Mouse (Mus musculus) cerebellum, adult 2 months (tissue): Measurements from ENCODE around the gene Rhbdf2.

Experiments used
- CTCF ChIP-seq: fragments of 200-500 bp; IDR thresholded peaks from 2 replicates; pipeline ENCODE4 v1.5.1; 2011; ENCODE audit warnings: low read depth, mild to moderate bottlenecking, control low read depth, low read length, moderate library complexity, borderline replicate concordance; ENCODE audit not compliant: insufficient read depth
- POLR2A ChIP-seq: fragments of 200-500 bp; IDR thresholded peaks from 2 replicates; pipeline ENCODE4 v1.6.1; 2011; ENCODE audit warnings: low read length, control low read depth, borderline replicate concordance; ENCODE audit not compliant: insufficient read depth

DNA sequence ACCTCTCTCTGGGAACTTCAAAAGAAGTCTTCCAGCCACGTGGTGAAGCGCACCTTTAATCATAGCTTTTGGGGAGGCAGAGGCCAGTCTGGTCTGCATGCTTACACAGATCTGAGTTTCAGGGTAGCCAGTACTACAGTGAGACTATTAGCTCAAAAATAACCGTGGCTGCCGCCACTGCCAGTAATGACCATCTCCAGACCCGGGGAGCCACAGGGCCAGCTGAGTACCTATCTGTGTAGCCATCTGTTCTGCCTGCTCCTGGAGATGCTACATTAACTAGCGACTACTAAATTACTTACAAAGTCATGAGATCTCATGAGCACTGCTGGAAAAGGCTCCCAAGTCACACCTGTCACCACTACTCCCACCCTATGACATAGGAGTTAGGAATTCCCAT, 51.8 kb downstream of the Rhbdf2 start:
- TF ChIP-seq CTCF, result no peak
- TF ChIP-seq POLR2A, result no peak
